Mouse (Mus musculus): Measurements from ENCODE around the gene Dyrk4. TPM values are rescaled to one million over a fixed set of nuclear protein-coding genes. Genes with fewer than 3 reads are reported as not detected.

Dyrk4 gene
- polyA plus RNA-seq, 1 experiment from 2014 or later: not detected

- Histone ChIP-seq H3K27ac (no peak overlapping the region), H3K27me3 (no peaks in the 10 kb centered on the region), H3K4me1 (no peaks in the 10 kb centered on the region), H3K4me3 (no peak overlapping the region), H3K9ac (no peak overlapping the region), H3K36me3 (peaks cover 39% of the 10 kb centered on the region), H3K9me3 (no peaks in the 10 kb centered on the region), H3K4me2 (no peak overlapping the region)
- 69% methylated on average over 2 of the region's 2 CpGs for WGBS
- ATAC-seq (ENCODE audit: insufficient number of reproducible peaks, low FRiP score, low TSS enrichment, low read depth): no peak
Measured at GRCm38 (mm10) chr6:126932896-126933295, 11.3 kb upstream of the Dyrk4 start.

- no peak overlapping the region for H3K9ac ChIP-seq
- no peak overlapping the region for H3K4me3 ChIP-seq
- no peak for ATAC-seq (ENCODE audit: insufficient number of reproducible peaks, low FRiP score, low TSS enrichment, low read depth)
- H3K9me3 ChIP-seq: no peaks in the 10 kb centered on the region
- H3K27ac ChIP-seq: no peak overlapping the region
- H3K36me3 ChIP-seq: no peaks in the 10 kb centered on the region
- 78% methylated on average over 5 of the region's 5 CpGs for whole genome bisulfite sequencing
- no peak overlapping the region for H3K4me2 ChIP-seq
- no peaks in the 10 kb centered on the region for H3K27me3 ChIP-seq
- H3K4me1 ChIP-seq: no peaks in the 10 kb centered on the region
Measured at GRCm38 (mm10) chr6:126914928-126915327, 6.7 kb downstream of the Dyrk4 start.

- no peak for ATAC-seq (ENCODE audit: insufficient number of reproducible peaks, low FRiP score, low TSS enrichment, low read depth)
- Histone ChIP-seq H3K4me1 (no peaks in the 10 kb centered on the region), H3K4me2 (no peak overlapping the region), H3K4me3 (no peak overlapping the region), H3K9ac (no peak overlapping the region), H3K36me3 (no peaks in the 10 kb centered on the region), H3K9me3 (no peaks in the 10 kb centered on the region), H3K27ac (no peak overlapping the region), H3K27me3 (no peaks in the 10 kb centered on the region)
- WGBS: 77% methylated on average over 4 of the region's 4 CpGs
Measured at GRCm38 (mm10) chr6:126910727-126911126, 10.9 kb downstream of the Dyrk4 start.

- Histone ChIP-seq H3K9ac (no peak overlapping the region), H3K4me1 (no peaks in the 10 kb centered on the region), H3K36me3 (no peaks in the 10 kb centered on the region), H3K27ac (no peak overlapping the region), H3K9me3 (no peaks in the 10 kb centered on the region), H3K4me2 (no peak overlapping the region), H3K4me3 (no peak overlapping the region), H3K27me3 (no peaks in the 10 kb centered on the region)
- 62% methylated on average over 3 of the region's 3 CpGs for WGBS
- ATAC-seq (ENCODE audit: insufficient number of reproducible peaks, low FRiP score, low TSS enrichment, low read depth): no peak
Measured at GRCm38 (mm10) chr6:126907876-126908275, 13.8 kb downstream of the Dyrk4 start.

GRCm38 (mm10) chr6:126907378-126907777 lies 14.3 kb downstream of the Dyrk4 start:
- Histone ChIP-seq H3K9ac (no peak overlapping the region), H3K27me3 (no peaks in the 10 kb centered on the region), H3K27ac (no peak overlapping the region), H3K4me2 (no peak overlapping the region), H3K36me3 (no peaks in the 10 kb centered on the region), H3K9me3 (no peaks in the 10 kb centered on the region), H3K4me1 (no peaks in the 10 kb centered on the region), H3K4me3 (no peak overlapping the region)
- WGBS: 74% methylated on average over 4 of the region's 5 CpGs
- no peak for ATAC-seq (ENCODE audit: insufficient number of reproducible peaks, low FRiP score, low TSS enrichment, low read depth)

GRCm38 (mm10) chr6:126877118-126877517 lies 44.5 kb downstream of the Dyrk4 start:
- H3K36me3 ChIP-seq: no peaks in the 10 kb centered on the region
- ATAC-seq (ENCODE audit: insufficient number of reproducible peaks, low FRiP score, low TSS enrichment, low read depth): no peak
- H3K4me2 ChIP-seq: no peak overlapping the region
- no peaks in the 10 kb centered on the region for H3K9me3 ChIP-seq
- no peaks in the 10 kb centered on the region for H3K4me1 ChIP-seq
- H3K27ac ChIP-seq: no peak overlapping the region
- no peak overlapping the region for H3K9ac ChIP-seq
- no peaks in the 10 kb centered on the region for H3K27me3 ChIP-seq
- 86% methylated on average over 8 of the region's 8 CpGs for WGBS
- H3K4me3 ChIP-seq: no peak overlapping the region

- Histone ChIP-seq H3K9ac (no peak within 1 kb of the TSS), H3K9me3 (no peaks in the 10 kb centered on the region), H3K4me3 (no peak within 1 kb of the TSS), H3K4me2 (no peak within 1 kb of the TSS), H3K4me1 (peaks cover 7% of the 10 kb centered on the region), H3K27me3 (no peaks in the 10 kb centered on the region; the same call in 1 of the 2 replicates), H3K27ac (no peak within 1 kb of the TSS), H3K36me3 (no peaks in the 10 kb centered on the region)
- ATAC-seq (ENCODE audit: insufficient number of reproducible peaks, low FRiP score, low TSS enrichment, low read depth): no peak
Measured at GRCm38 (mm10) chr6:126852881-126853280, 68.8 kb downstream of the Dyrk4 start, which contains the start of gene Akap3. Gene Akap3, plus strand, starts transcription at chr6:126853098.

GRCm38 (mm10) chr6:126848712-126849704 lies 72.6 kb downstream of the Dyrk4 start, which contains the start of gene Ndufa9:
Gene Ndufa9, minus strand, starts transcription at chr6:126849136.
- Histone ChIP-seq H3K9me3 (no peaks in the 10 kb centered on the region), H3K9ac (peak within 1 kb of the TSS; percentile 76), H3K27me3 (no peaks in the 10 kb centered on the region; the same call in 1 of the 2 replicates), H3K36me3 (peaks cover 6% of the 10 kb centered on the region), H3K4me2 (peak within 1 kb of the TSS; percentile 83), H3K27ac (no peak within 1 kb of the TSS), H3K4me3 (peak within 1 kb of the TSS; percentile 78), H3K4me1 (peaks cover 12% of the 10 kb centered on the region)
- WGBS: 7% methylated on average over 46 of the region's 46 CpGs
- peak; percentile 55; the same call in 1 of the 2 replicates for ATAC-seq (ENCODE audit: insufficient number of reproducible peaks, low FRiP score, low TSS enrichment, low read depth)

- H3K27me3 ChIP-seq: no peaks in the 10 kb centered on the region
- H3K4me2 ChIP-seq: no peak overlapping the region
- H3K4me3 ChIP-seq: no peak overlapping the region
- H3K36me3 ChIP-seq: peaks cover 95% of the 10 kb centered on the region
- no peak overlapping the region for H3K27ac ChIP-seq
- no peak for ATAC-seq (ENCODE audit: insufficient number of reproducible peaks, low FRiP score, low TSS enrichment, low read depth)
- no peak overlapping the region for H3K9ac ChIP-seq
- H3K9me3 ChIP-seq: no peaks in the 10 kb centered on the region
- H3K4me1 ChIP-seq: no peaks in the 10 kb centered on the region
- 83% methylated on average over 8 of the region's 8 CpGs for WGBS
Measured at GRCm38 (mm10) chr6:126836628-126837027, 85.0 kb downstream of the Dyrk4 start.

Other genes with a start within 250 kb of the Dyrk4 start
- 8.4 and 8.5 TPM in 2 replicates for gene Kcna6, start 181.2 kb downstream of the Dyrk4 start, polyA plus RNA-seq (2015; fragmentation: Nextera tagmentation; extraction: Ambion mirVana)
- 178 and 186 TPM in 2 replicates for gene Ndufa9, start 72.7 kb downstream of the Dyrk4 start, polyA plus RNA-seq (2015; fragmentation: Nextera tagmentation; extraction: Ambion mirVana)
- gene Akap3, start 68.7 kb downstream of the Dyrk4 start, polyA plus RNA-seq (2015; fragmentation: Nextera tagmentation; extraction: Ambion mirVana): not detected in 2 replicates
- 44.0 and 47.4 TPM in 2 replicates for gene Rad51ap1, start 17.7 kb upstream of the Dyrk4 start, polyA plus RNA-seq (2015; fragmentation: Nextera tagmentation; extraction: Ambion mirVana)
- gene D6Wsu163e, start 18.1 kb upstream of the Dyrk4 start, polyA plus RNA-seq (2015; fragmentation: Nextera tagmentation; extraction: Ambion mirVana): 18.5 and 19.6 TPM in 2 replicates
- 1.5 and 2.5 TPM in 2 replicates for gene Fgf6, start 93.7 kb upstream of the Dyrk4 start, polyA plus RNA-seq (2015; fragmentation: Nextera tagmentation; extraction: Ambion mirVana)
- gene Fgf23, start 151.1 kb upstream of the Dyrk4 start, polyA plus RNA-seq (2015; fragmentation: Nextera tagmentation; extraction: Ambion mirVana): 0.12 TPM in 1 of 2 replicates, not detected in the other
- gene Tigar, start 187.7 kb upstream of the Dyrk4 start, polyA plus RNA-seq (2015; fragmentation: Nextera tagmentation; extraction: Ambion mirVana): 2.2 and 2.6 TPM in 2 replicates
- gene Ccnd2, start 230.4 kb upstream of the Dyrk4 start, polyA plus RNA-seq (2015; fragmentation: Nextera tagmentation; extraction: Ambion mirVana): 1,131 and 1,164 TPM in 2 replicates

All from limb, embryonic 15.5 days (tissue).